Mouse (Mus musculus): ENCODE results near the gene Adamts9.

GRCm38 (mm10) chr6:92928261-92928660, 15.0 kb downstream of the Adamts9 start:
- TF ChIP-seq CTCF (IDR thresholded peaks at IDR 0.05; ENCODE audit: borderline replicate concordance, insufficient read depth, low read depth, low read length): no peak
- TF ChIP-seq POLR2A (IDR thresholded peaks at IDR 0.05; ENCODE audit: borderline replicate concordance, insufficient read depth, low read length): no peak

All from cerebellum, adult 2 months (tissue).